Mouse (Mus musculus) heart, embryonic 10.5 days (tissue): ENCODE measurements at regions not wholly inside any gene's neighbourhood (a gene's known extent, or its start where the extent isn't known, plus 50 kb on each side); places are given as distances from the start of the nearest gene placed in this dataset.
"Not testable (repeated sequence)": the region's sequence is repeated elsewhere in the genome, so short reads cannot be mapped to it uniquely, and the experiment has no call there.

Experiments used
- DNase-seq: peaks from one replicate; pipeline ENCODE4 v3.0.0-alpha.2; 2017; ENCODE audit warnings: low spot score
- H3K27ac ChIP-seq: fragments of 300-500 bp; sonication (generic); 2 replicates; pipeline ENCODE4 v1.5.1; 2016; ENCODE audit warnings: mild to moderate bottlenecking
- H3K27me3 ChIP-seq: fragments of 300-500 bp; sonication (generic); 2 replicates; pipeline ENCODE4 v1.6.1; 2016; ENCODE audit warnings: mild to moderate bottlenecking; ENCODE audit not compliant: poor library complexity, insufficient read depth, severe bottlenecking
- H3K36me3 ChIP-seq: fragments of 300-500 bp; sonication (generic); 2 replicates; pipeline ENCODE4 v1.6.1; 2016; ENCODE audit warnings: mild to moderate bottlenecking, moderate library complexity
- H3K4me1 ChIP-seq: fragments of 300-500 bp; sonication (generic); 2 replicates; pipeline ENCODE4 v1.6.1; 2016; ENCODE audit warnings: mild to moderate bottlenecking
- H3K4me3 ChIP-seq: fragments of 300-500 bp; sonication (generic); 2 replicates; pipeline ENCODE4 v1.5.1; 2016; ENCODE audit warnings: mild to moderate bottlenecking, moderate library complexity
- H3K9me3 ChIP-seq: fragments of 300-500 bp; sonication (generic); 2 replicates; pipeline ENCODE4 v1.6.1; 2016; ENCODE audit warnings: mild to moderate bottlenecking, moderate library complexity
- WGBS: fragments of 180-500 bp; shearing (Covaris S2); methylation state at CpG from one replicate; pipeline ENCODE4 v1.1.7; 2016; 5-methylcytosine and 5-hydroxymethylcytosine counted together

GRCm38 (mm10) chr13:26404707-26405106 lies 365.3 kb downstream of the Hdgfl1 start:
- Histone ChIP-seq H3K4me1 (no peaks in the 10 kb centered on the region), H3K27me3 (no peaks in the 10 kb centered on the region), H3K9me3 (no peaks in the 10 kb centered on the region), H3K36me3 (no peaks in the 10 kb centered on the region), H3K27ac (no peak overlapping the region), H3K4me3 (no peak overlapping the region)
- WGBS: 55% methylated on average over 2 of the region's 2 CpGs
- DNase-seq: no peak

- no peak overlapping the region for H3K4me3 ChIP-seq
- WGBS: 85% methylated on average over 7 of the region's 7 CpGs
- DNase-seq: no peak
Observed at GRCm38 (mm10) chr13:26387861-26388621, 381.9 kb downstream of the Hdgfl1 start.

GRCm38 (mm10) chr13:26382631-26383030 lies 387.3 kb downstream of the Hdgfl1 start:
- Histone ChIP-seq H3K27me3 (no peaks in the 10 kb centered on the region), H3K9me3 (no peaks in the 10 kb centered on the region), H3K27ac (no peak overlapping the region), H3K4me3 (no peak overlapping the region), H3K36me3 (no peaks in the 10 kb centered on the region), H3K4me1 (no peaks in the 10 kb centered on the region)
- 71% methylated on average over 2 of the region's 2 CpGs for WGBS
- no peak for DNase-seq

More at GRCm38 (mm10) chr13:26387861-26388621, 381.9 kb downstream of the Hdgfl1 start:
- Histone ChIP-seq H3K27ac (no peak overlapping the region), H3K27me3 (no peaks in the 10 kb centered on the region), H3K36me3 (no peaks in the 10 kb centered on the region), H3K4me1 (no peaks in the 10 kb centered on the region), H3K9me3 (no peaks in the 10 kb centered on the region)

GRCm38 (mm10) chr13:26382154-26382553 lies 387.8 kb downstream of the Hdgfl1 start:
- Histone ChIP-seq H3K36me3 (no peaks in the 10 kb centered on the region), H3K9me3 (no peaks in the 10 kb centered on the region), H3K27ac (no peak overlapping the region), H3K4me1 (no peaks in the 10 kb centered on the region), H3K4me3 (no peak overlapping the region), H3K27me3 (no peaks in the 10 kb centered on the region)
- 71% methylated on average over 2 of the region's 2 CpGs for WGBS
- no peak for DNase-seq

- no peaks in the 10 kb centered on the region for H3K9me3 ChIP-seq
- no peaks in the 10 kb centered on the region for H3K27me3 ChIP-seq
- H3K27ac ChIP-seq: no peak overlapping the region
- no peak overlapping the region for H3K4me3 ChIP-seq
- no peaks in the 10 kb centered on the region for H3K4me1 ChIP-seq
- no peak for DNase-seq
- no peaks in the 10 kb centered on the region for H3K36me3 ChIP-seq
Observed at GRCm38 (mm10) chr13:26375546-26375945, 394.4 kb downstream of the Hdgfl1 start.

- H3K4me3 ChIP-seq: not testable (repeated sequence)
- WGBS: 85% methylated on average over 6 of the region's 6 CpGs
Observed at GRCm38 (mm10) chr13:26365911-26366310, 404.1 kb downstream of the Hdgfl1 start.

GRCm38 (mm10) chr13:26356341-26356740 lies 413.6 kb downstream of the Hdgfl1 start:
- H3K27me3 ChIP-seq: no peaks in the 10 kb centered on the region
- peak; percentile 72 for DNase-seq
- no peaks in the 10 kb centered on the region for H3K4me1 ChIP-seq
- no peaks in the 10 kb centered on the region for H3K9me3 ChIP-seq
- no peak overlapping the region for H3K27ac ChIP-seq
- WGBS: 39% methylated on average over 3 of the region's 3 CpGs
- no peaks in the 10 kb centered on the region for H3K36me3 ChIP-seq
- H3K4me3 ChIP-seq: no peak overlapping the region

More at GRCm38 (mm10) chr13:26365911-26366310, 404.1 kb downstream of the Hdgfl1 start:
- H3K27me3 ChIP-seq, H3K27ac ChIP-seq, H3K36me3 ChIP-seq, H3K9me3 ChIP-seq, H3K4me1 ChIP-seq, DNase-seq: not testable (repeated sequence)

GRCm38 (mm10) chr13:26354421-26354820 lies 415.5 kb downstream of the Hdgfl1 start:
- Histone ChIP-seq H3K9me3 (no peaks in the 10 kb centered on the region), H3K27ac (no peak overlapping the region), H3K4me3 (no peak overlapping the region)

GRCm38 (mm10) chr13:26350510-26350909 lies 419.5 kb downstream of the Hdgfl1 start:
- no peak for DNase-seq
- H3K4me3 ChIP-seq: no peak overlapping the region
- no peaks in the 10 kb centered on the region for H3K9me3 ChIP-seq
- no peaks in the 10 kb centered on the region for H3K36me3 ChIP-seq
- no peaks in the 10 kb centered on the region for H3K4me1 ChIP-seq
- 78% methylated on average over 3 of the region's 3 CpGs for WGBS
- no peak overlapping the region for H3K27ac ChIP-seq
- no peaks in the 10 kb centered on the region for H3K27me3 ChIP-seq

More at GRCm38 (mm10) chr13:26354421-26354820, 415.5 kb downstream of the Hdgfl1 start:
- no peaks in the 10 kb centered on the region for H3K36me3 ChIP-seq
- H3K4me1 ChIP-seq: no peaks in the 10 kb centered on the region
- no peak for DNase-seq
- H3K27me3 ChIP-seq: no peaks in the 10 kb centered on the region

- Histone ChIP-seq H3K27ac (no peak overlapping the region), H3K27me3 (no peaks in the 10 kb centered on the region), H3K4me1 (0 out of 2 replicates have a peak, but pooled peaks cover 4% of the 10 kb centered on the region), H3K36me3 (no peaks in the 10 kb centered on the region), H3K9me3 (no peaks in the 10 kb centered on the region), H3K4me3 (no peak overlapping the region)
- WGBS: 64% methylated on average over 3 of the region's 3 CpGs
- no peak for DNase-seq
Observed at GRCm38 (mm10) chr13:26338795-26339194, 431.2 kb downstream of the Hdgfl1 start.

- Histone ChIP-seq H3K4me3 (no peak overlapping the region), H3K36me3 (no peaks in the 10 kb centered on the region), H3K4me1 (no peaks in the 10 kb centered on the region), H3K27ac (no peak overlapping the region), H3K27me3 (no peaks in the 10 kb centered on the region), H3K9me3 (no peaks in the 10 kb centered on the region)
- WGBS: 79% methylated on average over 3 of the region's 3 CpGs
- no peak for DNase-seq
Observed at GRCm38 (mm10) chr13:26325066-26325465, 444.9 kb downstream of the Hdgfl1 start.

- 88% methylated on average over 6 of the region's 6 CpGs for WGBS
- Histone ChIP-seq H3K36me3 (no peaks in the 10 kb centered on the region), H3K9me3 (no peaks in the 10 kb centered on the region), H3K4me3 (no peak overlapping the region), H3K4me1 (no peaks in the 10 kb centered on the region), H3K27me3 (no peaks in the 10 kb centered on the region), H3K27ac (no peak overlapping the region)
- DNase-seq: no peak
Observed at GRCm38 (mm10) chr13:26324633-26325032, 445.3 kb downstream of the Hdgfl1 start.

GRCm38 (mm10) chr13:26318557-26318956 lies 451.4 kb downstream of the Hdgfl1 start:
- Histone ChIP-seq H3K4me3 (no peak overlapping the region), H3K27me3 (no peaks in the 10 kb centered on the region), H3K27ac (no peak overlapping the region), H3K36me3 (no peaks in the 10 kb centered on the region), H3K9me3 (no peaks in the 10 kb centered on the region), H3K4me1 (no peaks in the 10 kb centered on the region)
- no peak for DNase-seq
- WGBS: 86% methylated on average over 5 of the region's 5 CpGs
